Mouse (Mus musculus) spleen, adult 2 months (tissue): ENCODE results near the gene Fxyd7.

Experiments used
- CTCF ChIP-seq: fragments of 200-500 bp; IDR thresholded peaks from 2 replicates; pipeline ENCODE4 v1.5.1; 2011; ENCODE audit warnings: mild to moderate bottlenecking, inconsistent platforms; ENCODE audit not compliant: insufficient read depth, insufficient read length, insufficient replicate concordance; ENCODE audit errors: extremely low read depth
- POLR2A ChIP-seq: fragments of 200-500 bp; IDR thresholded peaks from 2 replicates; pipeline ENCODE4 v1.6.1; 2011; ENCODE audit warnings: low read depth, low read length, inconsistent platforms

DNA sequence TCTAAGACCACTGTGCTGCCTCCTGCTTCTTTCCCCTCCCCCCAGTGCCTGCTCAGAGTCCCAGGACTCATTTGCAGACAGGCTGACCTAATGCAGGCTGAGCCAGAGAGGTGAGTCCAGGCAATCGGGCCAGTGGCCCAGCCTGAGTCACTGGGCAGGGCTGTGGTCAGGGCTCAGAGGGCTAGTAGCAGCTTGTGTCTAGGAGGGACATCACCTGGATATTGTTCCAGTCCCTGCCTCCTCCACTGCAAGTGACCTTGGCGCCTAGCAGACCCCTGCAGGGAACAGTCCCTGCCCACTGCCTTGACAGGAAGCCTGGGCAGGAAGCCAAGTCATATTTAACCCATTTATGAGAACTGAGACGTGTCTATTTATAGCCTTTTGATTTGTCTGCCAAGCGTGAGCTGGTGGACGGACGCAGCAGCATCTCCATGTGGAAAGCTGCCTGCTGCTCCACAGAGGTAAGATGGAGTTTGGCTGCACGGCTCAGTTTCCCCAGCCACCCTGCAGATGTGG lies 50.7 kb downstream of the Fxyd7 start:
- TF ChIP-seq POLR2A: no peak; the same call in 1 of the 2 replicates
- no peak for TF ChIP-seq CTCF
